Mouse (Mus musculus) right cerebral cortex, postnatal 4 days (tissue): ENCODE results near the gene Capn15.
A peak's percentile ranks its signal among the peaks of the same experiment; 100 is the strongest.

Experiments
- DNase-seq: peaks from one replicate; pipeline ENCODE4 v3.0.0-alpha.2; 2022

The Capn15 gene

DNA sequence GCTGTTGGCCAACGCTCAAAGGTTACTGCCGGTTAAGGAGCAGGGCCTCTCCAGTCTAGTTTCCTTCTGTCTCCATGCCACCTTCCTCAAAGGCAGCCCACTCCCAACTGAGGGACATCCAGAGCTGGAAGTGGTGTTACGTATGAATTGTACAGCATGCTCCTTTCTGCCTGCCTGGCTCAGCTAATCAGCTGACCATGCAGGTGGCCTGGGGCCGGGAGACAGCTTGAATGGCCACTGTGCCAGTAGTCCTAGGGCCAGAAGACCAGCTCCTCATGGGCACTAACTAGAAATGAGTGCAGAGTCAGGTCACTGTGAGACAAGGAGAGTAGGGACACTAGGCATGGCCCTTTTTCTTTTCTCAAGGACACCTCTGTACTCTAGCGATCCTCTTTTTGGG lies 32.4 kb downstream of the Capn15 start:
- DNase-seq, result no peak

GRCm38 (mm10) chr17:25951803-25952623 lies 33.6 kb downstream of the Capn15 start, which contains the start of gene A930017K11Rik:
Gene A930017K11Rik, minus strand, starts transcription at chr17:25952565.
- DNase-seq, result no peak

DNA sequence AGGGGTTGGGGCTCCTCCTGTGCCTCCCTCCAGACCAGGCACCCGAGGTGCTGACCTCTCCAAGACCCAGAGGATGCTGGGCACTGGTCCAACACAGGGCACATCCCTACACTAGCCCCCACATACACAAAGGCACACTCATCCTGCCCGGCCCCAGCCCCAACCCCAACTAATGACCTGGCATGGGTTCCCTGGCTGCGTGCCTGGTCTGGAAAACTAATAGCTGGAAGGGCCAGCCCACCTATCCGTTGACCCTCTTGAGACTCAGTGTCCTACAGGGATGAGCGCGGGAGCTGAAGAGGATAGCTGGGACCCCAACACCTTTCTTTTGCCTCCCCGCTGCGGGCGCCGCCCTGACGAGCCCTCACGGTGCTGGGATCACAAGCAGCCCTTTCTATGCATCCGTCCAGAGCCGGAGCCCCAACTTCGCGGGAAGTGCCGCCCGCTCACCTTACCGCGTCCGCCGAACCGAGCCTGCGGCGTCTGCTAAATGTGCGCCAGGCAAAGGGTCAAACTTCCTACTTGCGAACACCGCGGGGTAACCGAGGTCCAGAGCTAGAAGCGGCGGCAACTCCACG lies 34.3 kb downstream of the Capn15 start:
- DNase-seq, result no peak

GRCm38 (mm10) chr17:25950706-25951105 lies 34.9 kb downstream of the Capn15 start:
- DNase-seq, result no peak

GRCm38 (mm10) chr17:25949981-25950380 lies 35.6 kb downstream of the Capn15 start:
- DNase-seq, result no peak

GRCm38 (mm10) chr17:25948051-25948450 lies 37.5 kb downstream of the Capn15 start:
- no peak for DNase-seq

GRCm38 (mm10) chr17:25947576-25947975 lies 38.0 kb downstream of the Capn15 start:
- no peak for DNase-seq

- DNase-seq, result no peak
Observed at GRCm38 (mm10) chr17:25946891-25947290, 38.7 kb downstream of the Capn15 start.

DNA sequence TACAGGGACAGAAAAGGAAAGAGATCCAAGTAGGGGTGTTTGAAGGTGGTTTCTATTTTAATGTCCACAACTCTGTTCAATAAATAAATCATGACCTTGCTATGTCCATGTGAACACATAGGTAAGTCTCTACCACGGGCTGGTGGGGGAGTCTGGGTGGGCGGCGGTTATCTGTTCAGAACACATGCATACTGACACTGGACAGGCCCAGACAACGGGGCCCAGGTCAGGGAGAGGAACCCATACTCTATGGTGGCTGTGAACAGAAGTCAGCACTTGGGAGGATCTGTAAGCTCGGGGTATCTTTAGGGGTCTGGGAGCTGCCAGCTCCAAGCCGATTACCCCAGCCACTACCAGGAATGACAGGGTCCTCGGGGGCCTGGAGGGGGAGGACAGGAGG lies 39.2 kb downstream of the Capn15 start:
- DNase-seq, result no peak

- no peak for DNase-seq
Observed at GRCm38 (mm10) chr17:25945517-25946155, 40.0 kb downstream of the Capn15 start.

DNA sequence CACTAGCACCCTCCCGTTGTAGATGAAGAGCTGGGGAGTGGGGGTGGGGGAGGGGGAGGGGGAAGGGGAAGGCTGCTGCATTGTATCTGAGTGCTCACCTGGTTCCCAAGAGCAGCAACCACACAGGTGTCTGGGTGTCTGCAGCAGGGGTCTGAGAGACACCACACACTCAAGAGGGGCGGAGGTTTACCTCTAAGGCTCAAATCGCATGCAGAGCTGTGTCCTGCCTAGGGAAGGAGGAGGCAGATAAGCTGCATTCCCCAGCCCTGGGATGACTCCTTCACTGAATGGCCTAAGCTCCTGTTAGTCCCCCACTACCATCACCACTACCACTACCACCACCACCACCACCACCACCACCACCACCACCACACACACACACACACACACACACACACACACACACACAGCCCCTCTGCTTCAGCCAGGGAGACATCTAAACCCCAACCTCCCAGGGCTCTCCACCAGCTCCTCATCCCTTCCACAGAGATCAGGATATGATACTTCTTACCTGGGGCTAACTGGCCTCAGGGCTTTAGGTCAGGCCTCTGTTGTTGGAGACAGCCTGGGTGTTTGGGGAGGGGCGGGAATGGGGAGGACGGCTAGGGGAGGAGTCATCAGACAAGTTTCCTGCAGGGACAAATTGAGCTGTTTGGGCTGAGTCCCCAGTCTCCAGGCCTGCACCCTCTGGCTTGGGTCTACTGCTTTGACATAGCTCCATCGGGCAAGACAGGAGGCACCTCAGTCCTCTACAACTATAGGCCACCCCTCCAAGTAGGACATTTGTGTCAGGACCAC lies 41.0 kb downstream of the Capn15 start, which contains the start of the genes Pigq and Nhlrc4:
Gene Pigq (minus strand): TSS at position 571 of the 798 bp plus-strand sequence.
Gene Nhlrc4 (minus strand): TSS at position 596 of the 798 bp plus-strand sequence.
- no peak for DNase-seq

DNA sequence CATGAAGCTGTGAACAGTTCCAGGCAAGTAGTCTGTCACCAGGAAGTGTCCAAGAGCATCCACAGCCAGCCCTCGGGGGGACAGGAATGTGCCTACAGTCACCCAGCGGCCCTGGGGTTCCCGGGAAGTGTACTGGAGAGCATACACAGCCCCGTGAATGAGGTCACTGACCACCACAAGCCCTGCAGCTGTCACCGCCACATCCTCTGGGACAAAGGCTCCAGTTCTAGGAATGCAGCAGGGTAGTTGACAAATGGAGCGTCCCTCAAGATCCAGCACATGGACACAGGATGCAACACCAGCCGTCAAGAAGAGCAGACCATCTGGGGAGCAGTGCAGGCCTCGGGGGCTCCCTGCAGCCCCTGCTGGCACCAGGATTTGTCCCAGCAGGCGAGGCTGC lies 41.8 kb downstream of the Capn15 start:
- DNase-seq, result no peak

DNA sequence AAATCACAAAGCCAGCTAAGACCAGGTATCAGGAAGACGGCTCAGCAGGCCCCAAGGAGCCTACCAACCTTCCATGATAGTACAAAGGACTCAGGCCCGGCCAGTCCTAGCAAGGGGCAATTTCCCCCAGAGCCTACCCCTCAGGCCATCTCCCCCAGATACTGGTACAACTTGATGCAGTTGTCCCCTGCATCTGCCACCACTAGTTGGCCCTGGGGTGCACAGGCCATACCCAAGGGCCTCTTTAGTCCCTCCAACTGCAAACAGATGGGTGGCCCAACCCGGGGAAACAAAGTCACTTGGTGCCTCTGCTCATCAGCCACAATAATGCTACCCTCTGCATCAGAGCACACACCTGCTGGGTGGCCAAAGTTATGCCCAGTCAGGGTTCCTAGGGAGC lies 42.4 kb downstream of the Capn15 start:
- DNase-seq, result no peak

GRCm38 (mm10) chr17:25942597-25943151 lies 42.9 kb downstream of the Capn15 start:
- no peak for DNase-seq

DNA sequence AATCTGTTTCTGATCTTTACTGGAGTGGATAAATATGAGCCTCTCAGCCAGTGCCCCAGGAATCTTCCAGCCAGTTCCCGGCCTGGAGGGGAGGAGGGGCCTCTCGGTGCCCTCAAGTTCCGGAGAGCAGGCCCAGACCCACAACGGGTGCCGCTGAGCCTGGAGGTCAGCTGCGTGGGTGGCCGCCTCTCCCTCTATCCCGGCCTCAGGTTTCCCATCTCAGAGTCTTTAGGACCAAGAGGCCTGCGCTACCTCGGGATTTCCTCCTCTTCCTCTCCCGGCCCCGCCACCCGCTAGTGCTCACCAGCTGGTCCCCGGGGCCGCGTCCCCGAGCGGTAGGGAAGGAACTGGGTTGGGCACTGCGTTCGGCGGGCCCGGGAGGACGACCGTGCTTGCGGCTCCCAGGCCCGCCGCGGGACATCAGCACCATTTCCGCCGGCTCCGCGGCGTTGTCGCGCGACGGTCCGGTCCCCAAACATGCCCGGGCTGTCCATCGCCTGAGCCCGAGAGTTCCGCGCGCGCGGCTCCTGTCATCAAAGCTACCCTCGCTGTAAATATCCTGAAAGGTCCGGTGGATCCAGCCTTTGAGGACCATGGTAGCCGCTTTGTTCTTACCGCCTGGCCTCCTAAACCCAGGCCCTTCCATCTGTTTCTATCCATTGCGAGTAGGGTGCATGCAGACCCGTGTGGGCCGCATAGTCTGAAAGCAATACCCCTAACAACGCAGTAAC lies 43.9 kb downstream of the Capn15 start:
- peak; percentile 85 for DNase-seq

DNA sequence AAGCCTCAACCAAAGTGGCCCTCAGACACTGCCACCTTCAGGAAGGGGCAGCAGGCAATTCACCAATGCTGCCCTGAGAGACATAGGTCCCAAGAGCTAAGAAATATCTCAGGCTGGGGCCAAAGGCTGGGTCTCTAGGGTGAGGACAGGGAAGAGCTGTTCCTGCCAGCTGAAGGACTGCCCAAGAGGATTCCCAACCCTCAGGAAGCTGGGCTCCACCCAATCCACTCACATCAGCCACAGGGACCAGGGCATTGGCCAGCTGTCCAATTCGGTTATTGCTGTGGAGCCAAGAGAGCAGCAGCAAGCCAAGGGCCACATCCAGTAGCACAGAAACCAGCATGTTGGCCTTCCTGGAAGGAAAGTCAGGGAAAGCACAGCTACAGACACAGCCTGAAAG lies 51.1 kb downstream of the Capn15 start:
- no peak for DNase-seq

DNA sequence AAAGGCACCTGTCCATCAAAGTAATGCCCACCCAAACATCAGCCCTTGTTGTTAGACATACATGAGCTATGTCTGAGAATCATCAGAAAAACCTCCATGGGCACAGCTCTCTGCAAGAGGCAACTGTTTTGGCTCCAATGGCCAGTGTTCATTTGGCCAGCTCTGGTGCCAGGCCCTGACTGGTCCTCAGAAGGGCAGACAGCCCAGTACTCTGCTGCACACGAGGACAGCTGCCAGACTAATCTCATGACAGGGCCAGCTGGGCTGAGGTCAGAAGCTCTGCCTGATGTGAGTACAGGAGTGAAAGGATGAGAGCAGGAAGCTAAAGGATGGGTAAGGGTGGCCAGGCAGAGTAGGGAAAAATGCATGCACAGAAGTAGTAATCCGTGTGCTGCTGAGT lies 60.2 kb downstream of the Capn15 start:
- DNase-seq, result no peak

DNA sequence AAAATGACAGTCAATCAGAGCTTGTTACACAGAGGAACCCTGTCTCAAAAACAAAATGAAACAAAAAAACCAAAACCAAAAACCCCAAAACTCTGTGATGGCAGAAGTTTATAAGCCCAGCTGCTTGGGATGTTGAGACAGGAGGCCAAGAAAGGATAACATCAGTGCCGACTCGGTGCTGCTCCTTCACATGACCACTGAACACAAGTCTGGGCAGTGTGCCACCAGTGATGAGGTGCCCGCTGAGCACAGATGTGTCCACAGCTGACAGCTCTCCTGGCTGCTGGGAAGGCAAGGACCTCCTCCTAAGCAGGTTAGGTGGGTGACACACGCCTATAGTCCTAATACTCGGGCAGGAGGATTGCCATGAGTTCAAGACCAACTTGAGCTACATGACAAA lies 63.5 kb downstream of the Capn15 start:
- DNase-seq, result peak; percentile 23

DNA sequence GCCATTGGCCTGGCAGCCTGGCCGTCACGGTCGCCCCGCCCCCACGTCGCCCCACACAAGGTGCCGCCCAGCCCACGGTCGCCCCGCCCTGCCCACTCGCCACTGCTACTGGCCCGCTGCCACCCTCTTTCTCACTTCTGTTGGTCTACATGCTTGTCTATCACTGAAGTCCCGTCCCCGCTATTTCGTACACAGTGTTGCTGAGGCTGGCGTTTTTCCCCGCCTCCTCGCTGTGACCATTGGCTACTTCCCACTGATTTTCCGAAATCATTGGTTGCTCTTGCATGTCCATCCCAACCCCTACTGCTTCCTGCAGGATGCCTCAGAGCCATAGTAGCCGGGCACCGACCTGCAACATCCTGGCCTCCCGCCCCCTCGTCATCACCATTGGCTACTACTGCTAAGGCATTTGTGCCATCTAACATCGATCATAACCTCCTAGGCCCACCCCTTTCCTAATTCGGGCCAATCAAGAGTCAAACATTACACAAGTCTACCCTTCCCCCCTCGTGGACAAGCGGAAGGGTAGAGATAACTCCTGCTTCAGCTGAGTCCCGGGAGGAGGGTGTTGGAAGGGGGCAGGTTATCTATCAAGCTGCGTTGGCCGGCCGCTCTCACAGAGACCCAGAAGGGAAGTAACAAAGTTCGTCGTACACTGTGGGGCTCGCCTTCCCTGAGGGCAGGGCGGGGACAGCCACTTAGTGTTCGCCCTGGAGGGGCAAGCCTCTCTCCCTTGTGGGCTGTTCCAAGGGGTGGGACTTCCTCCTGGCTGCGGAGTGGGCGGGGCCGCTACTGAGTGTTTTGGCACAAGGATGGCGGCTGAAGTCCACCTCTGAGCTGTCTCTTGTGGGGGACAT lies 65.6 kb downstream of the Capn15 start:
- DNase-seq, result peak; percentile 100

GRCm38 (mm10) chr17:25919144-25919785 lies 66.3 kb downstream of the Capn15 start, which contains the start of gene Rab40c:
Gene Rab40c, minus strand, starts transcription at chr17:25919727.
- peak; percentile 54 for DNase-seq
